Mouse (Mus musculus) midbrain, embryonic 14.5 days (tissue): Measurements from ENCODE around the gene Rfk. TPM values are rescaled to one million over a fixed set of nuclear protein-coding genes. Genes with fewer than 3 reads are reported as not detected.

ENCODE experiments used
- ATAC-seq: fragments of 200-750 bp; cut with Nextera tagmentation; 2 replicates; pipeline ENCODE4 v1.8.0; 2017; ENCODE audit warnings: moderate number of reproducible peaks, moderate library complexity; ENCODE audit not compliant: low FRiP score, low TSS enrichment
- DNase-seq: peaks from one replicate; pipeline ENCODE4 v3.0.0-alpha.2; 2015
- H3K27ac ChIP-seq: fragments of 300-500 bp; sonication (generic); replicated peaks from 2 replicates; pipeline ENCODE4 v1.5.1; 2014; ENCODE audit warnings: mild to moderate bottlenecking, low read depth, low read length, moderate library complexity
- H3K27me3 ChIP-seq: fragments of 300-500 bp; sonication (generic); 2 replicates; pipeline ENCODE4 v1.6.1; 2014; ENCODE audit warnings: low read length, control low read depth, mixed read lengths; ENCODE audit not compliant: control insufficient read depth, insufficient read depth
- H3K36me3 ChIP-seq: fragments of 300-500 bp; sonication (generic); 2 replicates; pipeline ENCODE4 v1.6.1; 2014; ENCODE audit warnings: low read length, control low read depth; ENCODE audit not compliant: control insufficient read depth, insufficient read depth
- H3K4me1 ChIP-seq: fragments of 300-500 bp; sonication (generic); 2 replicates; pipeline ENCODE4 v1.6.1; 2014; ENCODE audit warnings: mild to moderate bottlenecking, antibody characterized with exemption, low read length, control low read depth; ENCODE audit not compliant: control insufficient read depth, insufficient read depth
- H3K4me2 ChIP-seq: fragments of 300-500 bp; sonication (generic); 2 replicates; pipeline ENCODE4 v1.6.1; 2014; ENCODE audit warnings: mild to moderate bottlenecking, low read length, moderate library complexity
- H3K4me3 ChIP-seq: fragments of 300-500 bp; sonication (generic); replicated peaks from 2 replicates; pipeline ENCODE4 v1.5.1; 2014; ENCODE audit warnings: low read depth, low read length
- H3K9ac ChIP-seq: fragments of 300-500 bp; sonication (generic); replicated peaks from 2 replicates; pipeline ENCODE4 v1.6.1; 2014; ENCODE audit warnings: mild to moderate bottlenecking, low read length, moderate library complexity
- H3K9me3 ChIP-seq: fragments of 300-500 bp; sonication (generic); 2 replicates; pipeline ENCODE4 v1.6.1; 2016; ENCODE audit warnings: low read length, control low read depth, mixed read lengths; ENCODE audit not compliant: control insufficient read depth
- WGBS: fragments of 180-500 bp; shearing (Covaris S2); extraction: QIAGEN DNeasy Blood & Tissue Kit; methylation state at CpG from one replicate; pipeline ENCODE4 v1.1.7; 2014; 5-methylcytosine and 5-hydroxymethylcytosine counted together
- polyA plus RNA-seq: library from polyadenylated mRNA; unstranded; fragments of >200 nt; fragmentation: Nextera tagmentation; extraction: Ambion mirVana; gene quantifications from 2 replicates; pipeline ENCODE4 v1.2.1, GENCODE M21; 2014

Gene Rfk
- polyA plus RNA-seq, 1 experiment from 2014 or later = 71.0 TPM

DNA sequence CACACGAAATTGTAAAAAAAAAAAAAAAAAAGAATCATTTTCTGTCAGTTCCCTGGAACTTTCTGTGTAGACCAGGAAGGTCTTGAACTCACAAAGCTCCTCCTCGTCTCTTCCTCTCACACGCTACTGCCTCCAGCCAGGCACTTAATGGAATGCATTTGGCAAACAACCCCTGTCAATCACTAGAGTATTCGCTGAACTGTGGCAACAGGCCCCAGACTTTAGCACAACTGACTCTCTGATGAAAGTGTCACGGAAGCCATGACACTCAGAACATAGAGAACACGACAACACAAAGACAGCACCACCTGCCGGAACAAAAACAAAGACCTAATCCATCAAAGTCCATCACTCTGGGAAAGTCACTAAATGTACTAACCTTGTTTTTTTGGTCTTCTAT lies 24.3 kb upstream of the Rfk start:
- H3K27ac ChIP-seq = no peak overlapping the region
- DNase-seq (no peak), ATAC-seq (no peak)
- H3K27me3 ChIP-seq = no peaks in the 10 kb centered on the region
- no peaks in the 10 kb centered on the region for H3K9me3 ChIP-seq
- H3K9ac ChIP-seq = no peak overlapping the region
- no peaks in the 10 kb centered on the region for H3K4me1 ChIP-seq
- 48% methylated on average over 7 of the region's 7 CpGs for WGBS
- H3K4me3 ChIP-seq = no peak overlapping the region
- no peaks in the 10 kb centered on the region for H3K36me3 ChIP-seq
- no peak overlapping the region for H3K4me2 ChIP-seq

GRCm38 (mm10) chr19:17372701-17373100 lies 21.1 kb upstream of the Rfk start, which contains the start of gene Gcnt1:
Gene Gcnt1 (minus strand): TSS chr19:17372844.
- WGBS = 93% methylated on average over 3 of the region's 3 CpGs
- Histone ChIP-seq H3K9me3 (no peaks in the 10 kb centered on the region), H3K27me3 (no peaks in the 10 kb centered on the region), H3K9ac (no peak within 1 kb of the TSS), H3K27ac (no peak within 1 kb of the TSS), H3K4me1 (no peaks in the 10 kb centered on the region), H3K4me3 (no peak within 1 kb of the TSS), H3K36me3 (no peaks in the 10 kb centered on the region), H3K4me2 (no peak within 1 kb of the TSS)
- ATAC-seq (no peak), DNase-seq (no peak)

DNA sequence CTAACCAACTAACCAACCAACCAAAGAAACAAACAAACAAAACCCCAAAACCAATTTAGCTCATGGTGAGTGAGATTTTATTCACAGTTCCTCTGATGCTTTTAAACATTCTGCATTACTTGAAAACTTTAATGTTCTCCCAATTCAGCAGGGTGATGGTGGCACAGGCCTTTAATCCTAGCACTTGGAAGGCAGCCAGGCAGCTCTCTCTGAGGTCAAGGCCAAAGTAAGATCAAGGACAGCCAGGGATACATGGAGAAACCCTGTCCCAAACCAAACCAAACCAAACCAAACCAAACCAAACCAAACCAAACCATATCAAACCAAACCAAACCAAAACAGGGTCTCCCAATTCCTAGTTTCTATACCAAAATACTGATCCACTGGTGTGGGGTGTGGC lies 15.0 kb upstream of the Rfk start:
- Histone ChIP-seq H3K4me2 (no peak overlapping the region), H3K27ac (no peak overlapping the region), H3K9me3 (no peaks in the 10 kb centered on the region), H3K4me1 (no peaks in the 10 kb centered on the region), H3K36me3 (no peaks in the 10 kb centered on the region), H3K4me3 (no peak overlapping the region), H3K27me3 (no peaks in the 10 kb centered on the region), H3K9ac (no peak overlapping the region)
- no peak for DNase-seq
- no peak for ATAC-seq

DNA sequence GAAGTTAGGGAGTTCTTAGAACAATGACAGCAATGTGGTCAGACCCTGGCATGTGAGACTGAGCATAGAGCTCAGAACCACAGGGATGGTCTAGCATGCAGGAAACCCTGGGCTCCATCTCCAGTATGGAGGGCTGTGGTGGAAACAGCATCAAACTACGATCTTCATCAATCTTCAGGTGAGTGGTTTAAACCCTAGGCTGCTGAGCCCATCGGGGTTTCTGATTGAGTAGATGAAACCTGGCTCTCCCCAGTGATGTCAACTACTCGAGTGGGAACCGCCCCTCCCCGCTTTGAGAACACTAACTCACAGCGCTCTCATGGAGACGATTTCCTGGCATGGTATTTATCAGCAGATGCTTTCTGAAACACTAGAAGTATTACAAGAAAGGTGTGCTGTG lies 13.3 kb upstream of the Rfk start:
- Histone ChIP-seq H3K27ac (no peak overlapping the region), H3K4me2 (no peak overlapping the region), H3K9ac (no peak overlapping the region), H3K4me1 (no peaks in the 10 kb centered on the region), H3K27me3 (no peaks in the 10 kb centered on the region), H3K36me3 (no peaks in the 10 kb centered on the region), H3K4me3 (no peak overlapping the region), H3K9me3 (no peaks in the 10 kb centered on the region)
- WGBS = 85% methylated on average over 7 of the region's 7 CpGs
- DNase-seq (no peak), ATAC-seq (no peak)

DNA sequence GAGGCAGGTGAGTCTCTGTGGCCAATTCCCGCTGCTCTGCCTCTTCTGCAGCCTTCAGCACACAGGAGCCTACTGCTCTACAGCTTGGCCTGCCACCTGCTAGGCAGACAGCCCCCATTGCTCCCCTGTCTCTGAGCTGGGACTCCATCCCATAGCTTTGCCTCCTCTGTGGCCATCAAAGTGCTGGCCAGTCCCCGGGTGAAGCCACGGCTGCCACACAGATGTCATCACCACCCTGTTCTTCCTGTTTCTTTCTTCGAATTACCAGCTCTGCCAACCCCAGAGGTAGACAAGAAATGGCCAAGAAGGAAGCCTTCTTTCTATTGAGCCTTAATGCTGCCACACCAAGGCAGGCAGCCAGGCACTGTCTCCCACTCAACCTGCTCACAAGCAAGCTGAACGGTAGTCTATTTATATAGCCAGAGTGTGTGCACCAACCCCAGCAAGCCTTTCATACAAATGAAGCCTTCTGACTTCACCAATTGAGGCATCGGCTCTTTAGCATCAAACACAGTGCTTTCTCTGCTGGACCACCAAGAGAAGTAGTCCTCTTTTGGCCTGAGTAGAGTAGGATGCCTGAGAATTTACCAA lies 10.9 kb upstream of the Rfk start:
- DNase-seq = no peak
- Histone ChIP-seq H3K4me2 (no peak overlapping the region), H3K36me3 (no peaks in the 10 kb centered on the region), H3K4me1 (no peaks in the 10 kb centered on the region), H3K9ac (no peak overlapping the region), H3K9me3 (no peaks in the 10 kb centered on the region), H3K4me3 (no peak overlapping the region), H3K27me3 (no peaks in the 10 kb centered on the region), H3K27ac (no peak overlapping the region)
- 87% methylated on average over 6 of the region's 6 CpGs for WGBS
- no peak for ATAC-seq

DNA sequence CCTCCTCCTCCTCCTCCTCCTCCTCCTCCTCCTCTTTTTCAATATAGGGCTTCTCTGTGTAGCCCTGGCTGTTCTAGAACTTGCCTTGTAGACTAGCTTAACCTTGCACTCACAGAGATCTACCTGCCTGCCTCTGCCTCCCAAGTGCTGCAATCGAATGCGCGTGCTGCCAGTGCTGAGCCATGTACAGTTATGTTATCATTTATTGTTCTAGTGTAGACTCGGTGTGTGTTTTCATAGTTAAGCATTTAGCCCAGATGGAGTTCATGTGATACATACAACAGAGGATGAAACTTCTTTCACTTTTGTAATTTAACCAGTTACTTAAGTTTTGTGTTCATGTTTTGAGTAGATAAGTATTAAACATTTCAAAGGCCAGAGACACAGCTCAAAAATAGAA lies 8.8 kb upstream of the Rfk start:
- Histone ChIP-seq H3K9ac (no peak overlapping the region), H3K4me3 (no peak overlapping the region), H3K4me2 (no peak overlapping the region), H3K36me3 (no peaks in the 10 kb centered on the region), H3K4me1 (no peaks in the 10 kb centered on the region), H3K27me3 (no peaks in the 10 kb centered on the region), H3K27ac (no peak overlapping the region), H3K9me3 (no peaks in the 10 kb centered on the region)
- DNase-seq (no peak), ATAC-seq (no peak)
- 96% methylated on average over 4 of the region's 4 CpGs for WGBS

- no peak for ATAC-seq
- DNase-seq = no peak
- WGBS = 25% methylated on average over 1 of the region's 1 CpGs
Observed at GRCm38 (mm10) chr19:17385426-17385825, 8.4 kb upstream of the Rfk start.

DNA sequence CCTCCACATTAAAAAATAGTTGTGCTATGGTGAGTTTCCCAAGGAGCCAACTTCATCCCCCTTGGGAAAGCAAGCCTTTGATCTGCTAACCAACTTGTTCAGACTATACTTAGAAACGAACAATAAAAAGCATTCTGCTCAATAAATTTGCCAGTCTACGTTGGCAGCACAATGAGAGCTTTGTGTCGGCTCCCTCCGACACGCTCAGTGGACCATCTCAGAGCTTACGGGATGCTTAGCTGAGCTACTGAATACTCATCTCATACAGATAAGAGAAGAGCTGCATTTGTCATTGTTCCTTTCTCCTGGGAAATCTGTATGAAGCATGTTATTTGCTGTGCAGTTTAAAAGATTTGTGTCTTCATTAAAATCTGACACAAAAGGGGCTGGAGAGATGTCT lies 7.4 kb upstream of the Rfk start:
- 3% methylated on average over 6 of the region's 6 CpGs for WGBS
- no peaks in the 10 kb centered on the region for H3K36me3 ChIP-seq
- 0 out of 2 replicates have a peak overlapping the region, but pooled peaks have one; percentile 10 for H3K4me2 ChIP-seq
- peak; percentile 50 for DNase-seq
- H3K4me3 ChIP-seq = no peak overlapping the region
- H3K9me3 ChIP-seq = no peaks in the 10 kb centered on the region
- H3K27ac ChIP-seq = no peak overlapping the region
- no peaks in the 10 kb centered on the region for H3K4me1 ChIP-seq
- no peaks in the 10 kb centered on the region for H3K27me3 ChIP-seq
- no peak overlapping the region for H3K9ac ChIP-seq
- 0 out of 2 replicates have a peak, but pooled peaks have one; percentile 32 for ATAC-seq

More at GRCm38 (mm10) chr19:17385426-17385825, 8.4 kb upstream of the Rfk start:
- H3K4me2 ChIP-seq = no peak overlapping the region
- no peaks in the 10 kb centered on the region for H3K27me3 ChIP-seq
- H3K27ac ChIP-seq = no peak overlapping the region
- no peak overlapping the region for H3K9ac ChIP-seq
- no peaks in the 10 kb centered on the region for H3K4me1 ChIP-seq
- H3K4me3 ChIP-seq = no peak overlapping the region
- no peaks in the 10 kb centered on the region for H3K36me3 ChIP-seq
- H3K9me3 ChIP-seq = no peaks in the 10 kb centered on the region

- WGBS = 14% methylated on average over 2 of the region's 2 CpGs
- H3K4me3 ChIP-seq = no peak overlapping the region
- no peak overlapping the region for H3K9ac ChIP-seq
- ATAC-seq = no peak
- peak; percentile 82 for DNase-seq
- H3K9me3 ChIP-seq = no peaks in the 10 kb centered on the region
- H3K27ac ChIP-seq = no peak overlapping the region
- H3K4me1 ChIP-seq = no peaks in the 10 kb centered on the region
- H3K27me3 ChIP-seq = 0 out of 2 replicates have a peak, but pooled peaks cover 4% of the 10 kb centered on the region
- no peaks in the 10 kb centered on the region for H3K36me3 ChIP-seq
- no peak overlapping the region for H3K4me2 ChIP-seq
Observed at GRCm38 (mm10) chr19:17388404-17388803, 5.4 kb upstream of the Rfk start.
